Mouse (Mus musculus) MEL (cell line): ENCODE measurements around the gene Cdk1.

Experiments used
- BHLHE40 ChIP-seq: IDR thresholded peaks from 2 replicates; pipeline ENCODE4 v1.6.1; 2012; ENCODE audit warnings: low read depth, mild to moderate bottlenecking, inconsistent platforms, low read length, improper control_type of control experiment, borderline replicate concordance
- CTCF ChIP-seq, 3 experiments: IDR thresholded peaks in 2 of 3; conservative IDR thresholded peaks in 1 of 3; 2 replicates each; pipeline ENCODE4 v1.5.1; 2011 to 2012; ENCODE audit warnings: low read length in 3 of 3, low read depth in 2 of 3, mild to moderate bottlenecking in 2 of 3, improper control_type of control experiment in 1 of 3, inconsistent platforms in 1 of 3, mixed read lengths in 1 of 3, moderate library complexity in 1 of 3; ENCODE audit not compliant: control insufficient read depth in 1 of 3, insufficient read depth in 1 of 3, poor library complexity in 1 of 3, severe bottlenecking in 1 of 3
- GATA1 ChIP-seq: IDR thresholded peaks from 2 replicates; pipeline ENCODE4 v1.6.1; 2011; ENCODE audit warnings: low read depth, low read length, improper control_type of control experiment
- KAT2A ChIP-seq: conservative IDR thresholded peaks from 2 replicates; pipeline ENCODE4 v1.6.1; 2012; ENCODE audit warnings: low read depth, low read length, improper control_type of control experiment, inconsistent platforms
- NELFE ChIP-seq: IDR thresholded peaks from 2 replicates; pipeline ENCODE4 v1.6.1; 2011; ENCODE audit warnings: low read depth, low read length, improper control_type of control experiment
- RCOR1 ChIP-seq: IDR thresholded peaks from 2 replicates; pipeline ENCODE4 v1.6.1; 2012; ENCODE audit warnings: low read depth, mild to moderate bottlenecking, inconsistent platforms, low read length, improper control_type of control experiment
- TAL1 ChIP-seq: IDR thresholded peaks from 2 replicates; pipeline ENCODE4 v1.6.1; 2012; ENCODE audit warnings: mild to moderate bottlenecking, inconsistent platforms, low read length, moderate library complexity, mixed read lengths
- UBTF ChIP-seq: IDR thresholded peaks from 2 replicates; pipeline ENCODE4 v1.6.1; 2012; ENCODE audit warnings: low read depth, mild to moderate bottlenecking, inconsistent platforms, low read length, improper control_type of control experiment, moderate library complexity, borderline replicate concordance; ENCODE audit not compliant: insufficient read depth

- TF ChIP-seq BHLHE40 (no peak), TAL1 (no peak), UBTF (no peak), CTCF (IDR thresholded peaks at IDR 0.05 in 2 of 3, conservative IDR thresholded peaks at IDR 0.05 in 1 of 3; ENCODE audit: control insufficient read depth in 1 of 3, insufficient read depth in 1 of 3, low read depth in 2 of 3, low read length in 3 of 3, poor library complexity in 1 of 3, severe bottlenecking in 1 of 3) (no peak), NELFE (no peak), GATA1 (no peak), RCOR1 (no peak), KAT2A (no peak)
Measured at GRCm38 (mm10) chr10:69313944-69314343, 38.8 kb downstream of the Cdk1 start.
